In the genomic region with DNA sequence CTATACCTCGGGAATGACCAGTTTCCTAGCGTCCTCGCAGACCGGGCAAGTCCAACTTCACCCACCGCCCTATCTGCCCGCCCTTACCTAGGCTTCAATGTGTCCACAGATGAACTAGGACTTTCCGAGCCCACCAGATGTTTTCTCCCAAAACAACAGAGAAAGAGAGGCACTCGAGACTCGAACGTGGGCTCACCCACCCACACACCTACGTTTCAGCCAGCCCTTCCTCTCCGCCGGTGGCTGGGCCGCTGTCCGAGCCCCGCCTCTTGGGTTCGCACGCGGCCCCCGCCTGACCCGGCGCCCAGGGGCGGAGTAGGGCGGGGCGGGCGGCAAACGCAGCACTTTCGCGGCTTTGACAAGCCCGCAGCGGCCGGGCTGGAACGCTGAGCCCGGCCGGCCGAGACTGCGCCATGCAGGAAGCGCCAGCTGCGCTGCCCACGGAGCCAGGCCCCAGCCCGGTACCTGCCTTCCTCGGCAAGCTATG, we compare ENCODE assay signal across 8 mouse cellular contexts. TPM values are rescaled to one million over a fixed set of nuclear protein-coding genes. Genes with fewer than 3 reads are reported as not detected.
A peak's percentile ranks its signal among the peaks of the same experiment; 100 is the strongest.
DNase-seq lines count a peak whose midpoint lies in the region; ATAC-seq lines count a peak whose summit lies in the region.

Hsf4 (plus strand) TSS at position 341 of the 487 bp plus-strand sequence.

- no peak within 1 kb of the TSS for H3K27ac ChIP-seq in forebrain, embryonic 10.5 days
- peak within 1 kb of the TSS; percentile 62 for H3K27ac ChIP-seq in limb, embryonic 10.5 days
- H3K27ac ChIP-seq in midbrain, embryonic 11.5 days (ENCODE audit: low read depth, low read length): no peak within 1 kb of the TSS

- peaks cover 51% of the 10 kb centered on the region for H3K4me1 ChIP-seq in forebrain, embryonic 10.5 days
- peaks cover 50% of the 10 kb centered on the region for H3K4me1 ChIP-seq in limb, embryonic 10.5 days
- peaks cover 19% of the 10 kb centered on the region for H3K4me1 ChIP-seq in midbrain, embryonic 11.5 days (ENCODE audit: control insufficient read depth, insufficient read depth, low read length)

- DNase-seq in layer of hippocampus, adult 8-10 months (ENCODE audit: low spot score in 2 of 2): no peak
- no peak for DNase-seq in layer of hippocampus, adult 9-11 months
- DNase-seq in ZHBTc4 (ENCODE audit: low read depth, low spot score): peak; percentile 60
- no peak for DNase-seq in forebrain, embryonic 10.5 days (ENCODE audit: extremely low spot score, low spot score)
- peak; percentile 72 for DNase-seq in heart, postnatal 4 days
- DNase-seq in limb, embryonic 10.5 days (ENCODE audit: low spot score): peak; percentile 67
- DNase-seq in midbrain, embryonic 11.5 days (ENCODE audit: low spot score, missing footprints): peak; percentile 93

- H3K9me3 ChIP-seq in forebrain, embryonic 10.5 days: peaks cover 5% of the 10 kb centered on the region
- H3K9me3 ChIP-seq in limb, embryonic 10.5 days (replicated peaks): 0 out of 2 replicates have a peak, but pooled peaks cover 2% of the 10 kb centered on the region
- no peaks in the 10 kb centered on the region; the same call in 1 of the 2 replicates for H3K9me3 ChIP-seq in midbrain, embryonic 11.5 days (ENCODE audit: control insufficient read depth, low read length)

- peak within 1 kb of the TSS; percentile 57 for H3K4me3 ChIP-seq in forebrain, embryonic 10.5 days
- H3K4me3 ChIP-seq in limb, embryonic 10.5 days: peak within 1 kb of the TSS; percentile 62
- peak within 1 kb of the TSS; percentile 37 for H3K4me3 ChIP-seq in midbrain, embryonic 11.5 days (ENCODE audit: low read depth, low read length)

- peak within 1 kb of the TSS; percentile 68 for H3K4me2 ChIP-seq in midbrain, embryonic 11.5 days

- H3K27me3 ChIP-seq in forebrain, embryonic 10.5 days (ENCODE audit: poor library complexity, severe bottlenecking): peaks cover 100% of the 10 kb centered on the region
- H3K27me3 ChIP-seq in limb, embryonic 10.5 days (ENCODE audit: low read depth, poor library complexity, severe bottlenecking): peaks cover 100% of the 10 kb centered on the region
- peaks cover 99% of the 10 kb centered on the region for H3K27me3 ChIP-seq in midbrain, embryonic 11.5 days (ENCODE audit: control insufficient read depth, insufficient read depth, low read length)

- no peaks in the 10 kb centered on the region for H3K36me3 ChIP-seq in forebrain, embryonic 10.5 days (replicated peaks)
- no peaks in the 10 kb centered on the region for H3K36me3 ChIP-seq in limb, embryonic 10.5 days
- H3K36me3 ChIP-seq in midbrain, embryonic 11.5 days (ENCODE audit: control insufficient read depth, insufficient read depth, low read length): no peaks in the 10 kb centered on the region

- peak within 1 kb of the TSS; percentile 45 for H3K9ac ChIP-seq in midbrain, embryonic 11.5 days (ENCODE audit: low read length)

- no peak for ATAC-seq in midbrain, embryonic 11.5 days (ENCODE audit: low FRiP score)
- no peak for ATAC-seq in inflammation-experienced regulatory T-cells, adult 6 months

- WGBS in forebrain, embryonic 10.5 days: under 1% methylated on average over 42 of the region's 42 CpGs
- under 1% methylated on average over 42 of the region's 42 CpGs for WGBS in limb, embryonic 10.5 days
- WGBS in midbrain, embryonic 11.5 days: 0% methylated on average over 41 of the region's 42 CpGs

RNA-seq across cellular contexts. Expression of gene Hsf4, which starts in this region (rescaled TPM):
- 10 to 100 TPM; 10.6 to 12.9 (median 12.0) TPM for total RNA-seq in layer of hippocampus, adult 8-10 months (2022)
- not detected in 2 replicates for polyA plus RNA-seq in forebrain, embryonic 10.5 days (2016; fragmentation: Nextera tagmentation; extraction: Ambion mirVana)
- total RNA-seq in heart, postnatal 4 days (2021): 1 to 10 TPM in 1 of 2 experiments, under 1 TPM in 1; 0.81 to 1.5 TPM
- polyA plus RNA-seq in limb, embryonic 10.5 days (2016; fragmentation: Nextera tagmentation; extraction: Ambion mirVana): 0.10 TPM in 1 of 2 replicates, not detected in the other
- polyA plus RNA-seq in midbrain, embryonic 11.5 days (2014; fragmentation: Nextera tagmentation; extraction: Ambion mirVana): not detected in 2 replicates
- under 1 TPM in 1 of 3 experiments, not detected in 2; 0.34 TPM for polyA plus RNA-seq in inflammation-experienced regulatory T-cells, adult 6 months (2017; shearing (Covaris generic))

Comparison
In these comparisons a context has a peak if more than half of its experiments do, and no peak if none do; other contexts are left out.
1. RNA of gene Hsf4 (total RNA-seq): 10.6 to 12.9 TPM in layer of hippocampus, adult 8-10 months; 0.81 to 1.5 TPM in heart, postnatal 4 days; every median in the first group is over 4 times any median in the second.
2. Peak in DNase-seq, H3K4me3 ChIP-seq and H3K27ac ChIP-seq in limb, embryonic 10.5 days; RNA of the gene not detected or under 1 TPM.
3. Peak in DNase-seq, H3K4me3 ChIP-seq, H3K9ac ChIP-seq and H3K4me2 ChIP-seq in midbrain, embryonic 11.5 days; RNA of the gene not detected or under 1 TPM.
4. DNase-seq: peak in ZHBTc4 (single experiment) and heart, postnatal 4 days (single experiment); none in layer of hippocampus, adult 8-10 months (0 of 2), layer of hippocampus, adult 9-11 months (single experiment) and forebrain, embryonic 10.5 days (single experiment).
5. Peak in every context shown above with its lines, with median percentiles within 50 percentile points of each other: H3K4me3 ChIP-seq.